Mouse (Mus musculus): ENCODE data around the gene Ccn6.

Ccn6 gene

GRCm38 (mm10) chr10:39109489-39109874 is 54.1 kb downstream of the Ccn6 start:
- Histone ChIP-seq H3K36me3 (ENCODE audit: insufficient read depth, low read length) (no peaks in the 10 kb centered on the region), H3K4me1 (replicated peaks; ENCODE audit: low read depth, low read length) (peaks cover 63% of the 10 kb centered on the region), H3K27me3 (ENCODE audit: insufficient read depth, low read length) (0 out of 2 replicates have a peak, but pooled peaks cover 3% of the 10 kb centered on the region), H3K9me3 (ENCODE audit: low read length) (no peaks in the 10 kb centered on the region), H3K4me3 (replicated peaks; ENCODE audit: low read length) (no peak overlapping the region)
- TF ChIP-seq POU5F1 (IDR thresholded peaks at IDR 0.05; ENCODE audit: borderline replicate concordance, low read length) (no peak), NANOG (IDR thresholded peaks at IDR 0.05; ENCODE audit: borderline replicate concordance, low read length) (no peak), CTCF (conservative IDR thresholded peaks at IDR 0.05; ENCODE audit: low read length) (no peak)

- TF ChIP-seq NANOG (IDR thresholded peaks at IDR 0.05; ENCODE audit: borderline replicate concordance, low read length): no peak
- TF ChIP-seq CTCF (conservative IDR thresholded peaks at IDR 0.05; ENCODE audit: low read length): no peak
- TF ChIP-seq POU5F1 (IDR thresholded peaks at IDR 0.05; ENCODE audit: borderline replicate concordance, low read length): no peak
Observed at GRCm38 (mm10) chr10:39108837-39109488, 54.6 kb downstream of the Ccn6 start.

GRCm38 (mm10) chr10:39106935-39107334 is 56.7 kb downstream of the Ccn6 start:
- Histone ChIP-seq H3K4me1 (replicated peaks; ENCODE audit: low read depth, low read length) (peaks cover 48% of the 10 kb centered on the region), H3K9me3 (ENCODE audit: low read length) (no peaks in the 10 kb centered on the region), H3K36me3 (ENCODE audit: insufficient read depth, low read length) (no peaks in the 10 kb centered on the region), H3K4me3 (replicated peaks; ENCODE audit: low read length) (0 out of 2 replicates have a peak overlapping the region, but pooled peaks have one; percentile 11), H3K27me3 (ENCODE audit: insufficient read depth, low read length) (no peaks in the 10 kb centered on the region)
- TF ChIP-seq CTCF (conservative IDR thresholded peaks at IDR 0.05; ENCODE audit: low read length) (no peak), POU5F1 (IDR thresholded peaks at IDR 0.05; ENCODE audit: borderline replicate concordance, low read length) (peak; percentile 85; the same call in 1 of the 2 replicates), NANOG (IDR thresholded peaks at IDR 0.05; ENCODE audit: borderline replicate concordance, low read length) (no peak)

More at GRCm38 (mm10) chr10:39108837-39109488, 54.6 kb downstream of the Ccn6 start:
- H3K4me1 ChIP-seq (replicated peaks; ENCODE audit: low read depth, low read length): peaks cover 59% of the 10 kb centered on the region
- H3K36me3 ChIP-seq (ENCODE audit: insufficient read depth, low read length): no peaks in the 10 kb centered on the region
- H3K9me3 ChIP-seq (ENCODE audit: low read length): no peaks in the 10 kb centered on the region
- H3K27me3 ChIP-seq (ENCODE audit: insufficient read depth, low read length): 0 out of 2 replicates have a peak, but pooled peaks cover 3% of the 10 kb centered on the region
- H3K4me3 ChIP-seq (replicated peaks; ENCODE audit: low read length): no peak overlapping the region

- Histone ChIP-seq H3K4me1 (replicated peaks; ENCODE audit: low read depth, low read length) (peaks cover 48% of the 10 kb centered on the region), H3K36me3 (ENCODE audit: insufficient read depth, low read length) (no peaks in the 10 kb centered on the region), H3K27me3 (ENCODE audit: insufficient read depth, low read length) (no peaks in the 10 kb centered on the region), H3K9me3 (ENCODE audit: low read length) (no peaks in the 10 kb centered on the region), H3K4me3 (replicated peaks; ENCODE audit: low read length) (no peak overlapping the region)
- TF ChIP-seq POU5F1 (IDR thresholded peaks at IDR 0.05; ENCODE audit: borderline replicate concordance, low read length) (no peak), NANOG (IDR thresholded peaks at IDR 0.05; ENCODE audit: borderline replicate concordance, low read length) (no peak), CTCF (conservative IDR thresholded peaks at IDR 0.05; ENCODE audit: low read length) (no peak)
Observed at GRCm38 (mm10) chr10:39106413-39106812, 57.2 kb downstream of the Ccn6 start.

DNA sequence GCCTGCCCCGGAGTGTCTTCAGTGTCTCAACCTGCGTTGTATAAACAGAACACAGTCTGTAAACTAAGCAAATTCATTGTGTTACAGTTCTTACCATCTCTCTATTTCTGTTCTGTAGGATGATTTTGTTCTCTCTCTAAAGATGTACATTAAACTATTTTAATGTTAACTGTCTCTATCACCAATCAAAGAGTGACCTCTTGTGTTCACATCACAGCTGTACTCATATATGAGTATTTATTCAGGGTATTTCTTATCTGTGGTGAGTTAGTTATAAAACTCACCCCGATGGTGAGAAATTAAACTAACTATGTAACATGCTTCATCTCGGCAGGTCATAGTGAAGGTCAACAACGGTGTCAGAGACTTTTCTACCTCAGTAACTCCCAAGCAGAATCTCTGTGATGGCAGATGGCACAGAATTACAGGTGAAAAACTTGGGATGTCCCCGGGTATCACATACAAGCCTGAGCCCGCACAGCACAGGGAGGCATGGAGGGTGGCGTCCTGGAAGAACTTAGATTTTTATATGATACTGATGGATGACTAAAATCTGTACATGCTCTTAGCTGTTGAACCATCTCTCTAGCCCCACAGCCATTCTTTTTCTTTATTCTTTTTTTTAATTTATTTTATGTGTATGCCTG is 58.7 kb downstream of the Ccn6 start:
- H3K9me3 ChIP-seq (ENCODE audit: low read length): 0 out of 2 replicates have a peak, but pooled peaks cover 6% of the 10 kb centered on the region

More for the DNA sequence above, 58.7 kb downstream of the Ccn6 start:
- TF ChIP-seq POU5F1 (IDR thresholded peaks at IDR 0.05; ENCODE audit: borderline replicate concordance, low read length) (no peak), NANOG (IDR thresholded peaks at IDR 0.05; ENCODE audit: borderline replicate concordance, low read length) (no peak), CTCF (conservative IDR thresholded peaks at IDR 0.05; ENCODE audit: low read length) (no peak)
- Histone ChIP-seq H3K27me3 (ENCODE audit: insufficient read depth, low read length) (no peaks in the 10 kb centered on the region), H3K4me3 (replicated peaks; ENCODE audit: low read length) (no peak overlapping the region), H3K4me1 (replicated peaks; ENCODE audit: low read depth, low read length) (peaks cover 43% of the 10 kb centered on the region), H3K36me3 (ENCODE audit: insufficient read depth, low read length) (no peaks in the 10 kb centered on the region)
